Mouse (Mus musculus) T-helper 2 cell (primary cell): ENCODE data around the gene Perp.

Experiments
- in situ Hi-C: fragments of 300-600 bp; cut with MboI, MseI; formaldehyde crosslinking; loops from one replicate; pipeline ENCODE4 v1.15.1; 2025; ENCODE audit warnings: high pct_unique_total_duplicates

Perp gene

DNA sequence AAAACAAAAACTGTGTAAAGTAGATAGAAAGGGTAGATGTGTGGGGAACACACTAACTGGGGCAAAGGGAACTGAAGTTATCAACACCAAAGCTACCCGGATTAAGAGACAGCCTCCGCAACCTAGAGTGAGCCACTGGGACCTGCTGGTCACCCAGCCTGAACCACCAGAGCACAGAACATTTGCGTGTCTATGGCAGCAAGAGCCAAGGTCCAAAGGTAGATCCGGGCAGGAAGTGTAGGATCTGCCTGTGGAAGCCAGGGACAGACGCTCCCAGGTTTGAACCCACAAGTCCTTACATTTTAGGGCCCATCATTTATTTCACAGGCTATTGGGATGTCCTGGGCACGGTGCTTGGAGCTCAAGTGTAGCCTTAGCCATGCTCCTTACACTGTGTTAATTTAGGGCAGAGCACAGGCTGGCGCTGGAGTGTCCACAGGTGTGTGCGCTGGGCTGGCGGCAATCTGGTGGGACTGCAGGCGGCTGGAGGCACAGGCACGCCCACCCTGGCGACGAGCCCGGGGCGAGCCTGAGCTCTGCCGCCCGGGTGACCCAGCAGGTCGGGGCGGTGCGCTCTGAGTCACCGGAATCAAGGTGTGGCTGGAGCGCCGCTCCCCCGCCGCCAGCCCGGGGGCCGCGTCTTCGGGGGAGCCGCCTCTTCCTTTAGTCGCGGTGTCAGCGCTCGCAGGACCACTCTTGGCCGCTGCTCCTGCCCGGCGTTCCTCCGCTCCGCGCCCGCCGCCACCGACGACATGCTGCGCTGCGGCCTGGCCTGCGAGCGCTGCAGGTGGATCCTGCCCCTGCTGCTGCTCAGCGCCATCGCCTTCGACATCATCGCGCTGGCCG lies at the start of gene Perp:
Gene Perp, plus strand, starts transcription at position 580 of the 846 bp plus-strand sequence.
- in situ Hi-C loops: loop anchor here (5.0 kb wide), 1 partner anchor 58 kb away; no protein-coding TSS in a partner anchor

DNA sequence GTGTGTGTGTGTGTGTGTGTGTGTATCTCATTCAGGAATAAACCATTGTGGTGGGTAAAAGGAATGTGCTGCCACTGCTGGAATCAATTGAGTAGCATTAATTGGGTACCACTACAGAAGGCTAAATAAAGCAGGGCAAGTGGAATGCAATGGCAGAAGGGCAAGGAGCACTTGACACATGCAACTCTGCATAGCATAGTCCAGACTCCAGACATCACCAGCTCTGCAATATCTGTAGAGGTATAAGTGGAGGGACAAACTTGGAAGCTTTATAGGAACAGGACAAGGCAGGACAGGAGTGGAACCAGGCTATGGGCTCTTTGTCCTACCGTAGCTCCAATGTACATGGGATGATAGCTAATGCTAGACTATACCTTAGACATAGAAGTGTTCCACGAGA lies 33.1 kb upstream of the Perp start:
- in situ Hi-C loops: loop anchor here (25.0 kb wide), 1 partner anchor 1851 kb away; no protein-coding TSS in a partner anchor

DNA sequence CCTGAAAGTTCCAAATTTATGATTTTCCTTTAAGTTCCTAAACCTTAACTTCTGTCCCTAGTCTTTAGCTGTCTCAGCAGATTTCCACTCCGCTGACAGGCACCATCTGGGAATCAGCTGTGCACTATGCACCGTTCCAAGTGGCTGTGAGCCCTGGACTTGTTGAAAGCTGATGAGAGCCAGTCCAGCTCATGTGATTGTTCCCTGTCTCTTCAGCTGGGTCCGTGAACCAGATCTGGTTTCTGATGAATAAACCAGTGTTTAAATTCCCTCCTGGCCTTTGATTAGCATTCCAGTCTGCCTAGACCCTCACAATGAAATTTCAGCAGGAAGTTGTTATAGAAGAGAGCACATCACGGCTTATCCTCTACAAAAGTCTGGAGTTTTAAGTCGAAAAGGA lies 28.3 kb upstream of the Perp start:
- in situ Hi-C loops: loop anchor here (25.0 kb wide), 1 partner anchor 1846 kb away; no protein-coding TSS in a partner anchor

DNA sequence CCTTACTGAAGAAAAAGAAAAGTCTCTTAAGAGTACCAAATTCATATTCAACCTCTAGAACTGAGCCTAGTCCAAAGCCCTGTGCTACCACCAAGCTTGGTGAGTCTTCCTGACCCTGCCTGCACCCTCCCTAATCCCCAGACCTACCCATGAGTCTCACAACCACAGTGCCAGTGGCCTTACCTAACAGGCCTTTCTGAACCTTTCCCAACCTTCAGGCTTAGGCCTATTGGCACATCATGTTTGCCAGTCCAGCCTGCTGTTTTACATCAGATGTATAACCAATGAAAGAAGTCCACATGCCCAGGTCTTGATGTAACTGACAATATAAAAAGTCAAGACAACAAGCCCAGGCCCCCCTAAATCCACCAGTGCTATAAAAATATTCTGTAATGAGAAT lies 19.7 kb upstream of the Perp start:
- in situ Hi-C loops: no loop called here

DNA sequence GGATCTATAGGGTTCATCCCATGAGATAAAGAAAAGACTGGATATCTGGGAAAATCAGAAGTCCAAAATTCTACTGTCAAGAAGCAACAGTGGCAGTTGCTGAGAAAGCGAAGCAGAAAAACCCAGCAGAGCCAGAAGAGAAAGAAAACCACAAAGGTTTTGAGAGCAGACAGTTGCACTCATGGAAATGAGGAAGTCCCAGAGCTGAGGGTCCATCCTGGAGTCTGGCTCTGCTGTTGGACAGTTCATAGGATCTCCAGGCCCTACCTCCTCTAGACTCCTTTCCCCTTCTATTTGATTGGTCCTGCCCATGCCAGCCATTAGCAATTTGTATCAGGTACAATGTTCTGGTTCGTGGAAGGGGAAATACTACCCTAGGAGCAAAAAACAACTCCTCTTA lies 18.7 kb upstream of the Perp start:
- in situ Hi-C loops: no loop called here

DNA sequence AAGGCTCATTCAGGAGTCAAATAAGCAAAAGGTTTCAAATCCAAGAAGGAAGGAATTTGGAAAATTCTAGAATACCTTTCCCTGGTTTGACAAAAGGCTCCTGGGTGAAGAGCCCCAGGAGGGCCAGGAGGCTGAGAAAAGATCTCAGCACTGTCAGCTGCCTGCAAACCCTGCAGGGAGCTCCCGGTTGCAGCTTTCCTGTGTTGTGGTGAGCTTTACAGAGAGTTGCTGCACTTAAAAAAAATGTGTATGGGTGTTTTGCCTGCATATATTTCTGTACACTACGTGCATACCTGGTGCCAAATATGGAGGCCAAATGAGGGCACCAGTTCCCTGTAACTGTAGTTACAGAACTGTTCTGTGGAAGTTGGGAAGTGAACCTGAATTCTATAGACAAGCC lies 16.9 kb upstream of the Perp start:
- in situ Hi-C loops: no loop called here

DNA sequence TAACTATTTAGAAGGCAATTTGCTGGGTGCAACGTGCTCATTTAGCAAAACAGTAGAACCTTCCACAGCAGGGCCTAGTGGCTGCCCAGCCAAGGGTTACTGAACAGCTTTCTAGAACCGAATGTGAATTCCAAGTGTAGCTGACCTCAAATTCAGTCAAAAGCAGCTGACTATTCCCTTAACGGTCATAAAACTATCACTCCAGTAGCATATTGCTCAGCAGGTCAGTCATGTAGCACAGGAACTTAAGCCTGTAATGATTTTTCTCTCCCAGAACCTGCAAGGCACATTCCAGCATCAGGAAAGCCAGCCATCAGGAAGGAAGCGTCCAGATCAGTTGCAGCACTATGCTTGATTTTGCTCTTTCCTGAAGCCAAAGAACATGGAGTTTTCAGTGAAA lies 14.5 kb upstream of the Perp start:
- in situ Hi-C loops: no loop called here

DNA sequence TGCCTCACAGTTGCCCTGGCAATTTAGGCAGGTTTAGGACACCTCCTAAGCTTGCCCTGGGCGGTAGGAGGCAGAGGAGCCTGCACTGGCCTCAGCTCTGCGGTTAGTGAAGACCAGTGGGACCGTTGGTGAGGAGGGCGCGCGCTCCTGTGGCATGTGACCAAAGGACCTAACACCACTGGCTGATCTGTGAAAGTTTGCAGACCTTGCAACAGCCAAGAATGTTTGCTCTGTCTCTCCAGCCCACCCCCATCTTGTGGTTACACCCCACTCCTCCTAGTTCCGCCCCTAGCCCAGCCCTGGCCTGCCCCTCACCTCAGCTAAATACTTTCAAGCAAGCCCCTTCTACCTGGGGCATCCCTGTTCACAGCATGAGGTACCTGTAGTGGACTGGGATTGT lies 13.0 kb upstream of the Perp start:
- in situ Hi-C loops: no loop called here

DNA sequence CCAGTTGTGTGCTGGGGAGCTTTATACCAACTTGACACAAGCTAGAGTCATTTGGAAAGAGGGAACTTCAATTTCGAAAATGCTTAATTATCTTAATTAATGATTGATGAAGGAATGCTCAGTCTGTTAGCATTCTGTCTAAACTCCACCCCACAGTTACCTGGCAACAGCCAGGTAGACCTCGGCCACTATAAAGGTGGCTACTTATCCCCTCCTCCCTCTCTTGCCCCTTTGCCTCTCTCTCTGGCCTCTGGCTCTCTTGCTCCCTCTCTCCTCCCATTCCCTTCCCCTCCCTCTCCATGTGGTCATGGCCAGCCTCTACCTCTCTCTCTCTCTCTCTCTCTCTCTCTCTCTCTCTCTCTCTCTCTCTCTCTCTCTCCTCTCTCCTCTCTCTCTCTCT lies 10.4 kb upstream of the Perp start:
- in situ Hi-C loops: no loop called here

DNA sequence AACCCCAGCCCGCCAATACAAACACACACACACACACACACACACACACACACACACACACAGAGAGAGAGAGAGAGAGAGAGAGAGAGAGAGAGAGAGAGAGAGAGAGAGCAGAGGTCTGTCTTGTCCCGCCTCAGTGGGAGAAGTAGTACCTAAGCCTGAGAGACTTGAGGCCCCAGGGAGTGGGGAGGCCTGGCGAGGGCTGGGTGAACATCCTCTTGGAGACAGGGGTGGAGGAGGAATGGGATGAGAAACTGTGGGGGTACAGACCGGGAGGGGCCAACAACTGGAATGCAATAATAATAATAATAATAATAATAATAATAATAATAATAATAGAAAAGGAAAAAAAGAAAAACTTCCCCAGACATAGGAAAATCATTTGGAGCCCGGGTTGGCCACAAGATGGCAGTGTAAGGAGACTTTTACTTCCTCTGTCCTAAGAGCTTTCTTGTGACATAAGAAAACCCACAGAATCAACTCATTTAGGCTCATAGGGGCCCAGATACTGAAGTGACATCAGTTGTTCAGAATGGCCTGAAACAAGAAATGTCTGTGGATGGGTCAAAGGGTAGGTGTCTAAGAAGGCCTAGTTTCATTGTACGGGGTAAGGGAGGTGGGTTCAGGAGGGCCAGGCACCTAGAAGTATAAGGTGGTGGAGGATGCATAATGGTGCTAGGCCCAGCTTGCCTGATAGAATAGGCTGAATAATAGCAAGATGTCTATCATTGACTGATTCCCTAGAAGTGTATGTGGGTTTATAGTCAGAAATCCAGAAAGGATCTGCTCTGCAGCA lies 8.9 kb upstream of the Perp start:
- in situ Hi-C loops: loop anchor here (5.0 kb wide), 1 partner anchor 36 kb away; no protein-coding TSS in a partner anchor

DNA sequence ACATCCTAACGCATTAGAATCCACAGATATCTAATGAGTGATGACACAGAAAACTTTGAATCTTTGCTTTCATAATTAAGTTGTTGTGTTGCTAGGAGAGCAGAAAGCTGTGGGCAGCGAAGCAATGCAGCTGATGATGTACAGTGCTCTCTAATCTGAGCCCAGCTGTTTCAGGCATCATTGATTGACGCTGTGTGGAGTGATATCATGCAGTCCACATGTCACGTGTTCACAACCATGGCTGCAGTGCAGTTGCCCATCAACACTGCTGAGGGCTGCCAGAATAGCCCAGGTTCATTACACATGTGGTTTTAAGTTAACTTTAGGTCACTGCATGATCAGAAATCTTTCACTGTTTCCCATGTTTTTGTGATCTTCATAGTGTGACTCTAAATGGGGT lies 5.3 kb upstream of the Perp start:
- in situ Hi-C loops: loop anchor here (5.0 kb wide), 1 partner anchor 33 kb away; no protein-coding TSS in a partner anchor

DNA sequence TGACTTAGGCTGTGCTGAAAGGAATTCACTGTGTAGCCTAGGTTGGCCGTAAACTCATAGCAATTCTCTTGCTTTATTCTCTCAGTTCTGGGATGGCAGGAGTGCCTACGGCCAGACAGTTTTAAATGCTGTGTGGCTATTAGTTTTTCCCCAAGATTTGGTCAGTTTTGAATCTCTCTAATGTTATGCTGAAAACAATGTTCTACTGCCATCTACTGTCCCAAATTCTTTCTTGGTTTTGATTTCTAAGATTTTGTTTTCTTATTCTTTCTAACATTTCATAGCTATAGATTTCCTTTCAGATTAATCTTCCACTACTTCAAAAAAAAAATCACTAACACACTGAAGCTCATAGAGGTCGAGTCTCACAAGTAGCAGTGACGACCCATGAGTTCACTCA lies 4.1 kb upstream of the Perp start:
- in situ Hi-C loops: loop anchor here (5.0 kb wide), 1 partner anchor 62 kb away; no protein-coding TSS in a partner anchor

DNA sequence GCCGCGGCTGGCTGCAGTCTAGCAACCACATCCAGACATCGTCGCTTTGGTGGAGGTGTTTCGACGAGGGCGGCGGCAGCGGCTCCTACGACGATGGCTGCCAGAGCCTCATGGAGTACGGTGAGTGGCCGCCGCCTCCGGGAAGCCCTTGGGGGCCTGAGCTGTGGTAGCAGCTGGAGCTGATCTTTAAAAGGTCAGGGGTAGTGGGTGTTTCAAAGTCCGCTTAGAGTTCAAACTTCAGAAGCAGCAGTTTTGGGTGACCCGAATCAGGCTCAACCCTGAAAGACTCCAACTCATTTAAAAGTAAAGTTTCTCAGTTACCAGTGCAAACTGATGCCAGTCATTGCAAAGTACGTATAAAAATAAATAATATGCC lies 455 bp downstream of the Perp start:
- in situ Hi-C loops: no loop called here

DNA sequence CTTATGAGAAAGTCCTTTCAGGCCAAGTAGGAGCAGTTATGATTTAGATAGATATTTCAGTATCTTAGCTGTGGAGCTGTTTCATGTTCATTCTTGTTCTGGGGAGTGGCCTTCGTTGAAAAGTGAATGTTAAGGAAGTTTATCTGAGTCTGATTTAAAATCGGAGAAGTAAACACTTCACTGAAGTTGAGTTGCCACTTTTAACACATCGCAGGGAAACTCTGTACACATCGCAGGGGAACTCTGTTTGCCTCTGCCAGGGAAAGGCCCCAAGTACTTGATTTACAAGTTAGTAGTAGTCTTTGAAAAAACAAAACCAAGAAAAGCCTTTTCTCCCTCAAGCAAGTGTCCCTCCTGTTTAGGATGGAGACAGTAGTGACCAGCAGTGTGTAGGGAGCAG lies 891 bp downstream of the Perp start:
- in situ Hi-C loops: no loop called here

DNA sequence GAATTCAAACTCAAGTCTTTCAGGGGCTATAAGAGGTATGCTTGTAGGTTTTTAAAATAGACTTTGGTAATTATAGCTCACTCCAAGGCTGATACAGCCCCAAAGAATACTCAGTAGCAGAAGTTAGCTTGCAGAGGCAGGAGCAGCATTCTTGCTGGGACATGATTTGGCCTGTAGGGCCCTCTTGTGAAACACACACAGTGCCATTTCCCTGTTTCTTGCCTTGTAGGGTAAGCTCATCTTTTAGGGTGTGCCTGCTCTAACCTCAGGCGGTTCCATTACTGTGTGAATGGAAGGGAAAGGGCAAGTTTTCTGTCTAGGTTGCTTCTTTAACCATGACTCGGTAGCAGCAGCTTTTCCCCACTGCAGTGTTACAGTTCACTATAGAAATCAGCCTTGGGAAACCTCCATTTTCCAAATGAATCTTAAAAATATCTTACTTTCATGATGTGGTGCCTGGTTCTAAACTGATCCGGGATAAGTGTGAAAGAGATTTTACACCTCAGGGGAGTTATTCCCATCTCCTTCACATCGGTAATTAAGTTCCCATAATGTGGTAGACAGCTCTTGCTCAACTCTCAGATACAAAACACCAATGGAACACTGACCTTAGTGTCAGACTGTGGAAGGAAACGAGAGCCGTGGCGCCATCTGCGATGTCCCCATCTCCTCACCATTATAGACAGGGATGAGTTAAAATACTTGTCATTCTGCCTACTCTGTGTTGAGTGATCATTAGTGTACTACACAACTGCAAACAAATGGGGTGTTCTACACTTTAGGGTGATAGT lies 1.8 kb downstream of the Perp start:
- in situ Hi-C loops: no loop called here

DNA sequence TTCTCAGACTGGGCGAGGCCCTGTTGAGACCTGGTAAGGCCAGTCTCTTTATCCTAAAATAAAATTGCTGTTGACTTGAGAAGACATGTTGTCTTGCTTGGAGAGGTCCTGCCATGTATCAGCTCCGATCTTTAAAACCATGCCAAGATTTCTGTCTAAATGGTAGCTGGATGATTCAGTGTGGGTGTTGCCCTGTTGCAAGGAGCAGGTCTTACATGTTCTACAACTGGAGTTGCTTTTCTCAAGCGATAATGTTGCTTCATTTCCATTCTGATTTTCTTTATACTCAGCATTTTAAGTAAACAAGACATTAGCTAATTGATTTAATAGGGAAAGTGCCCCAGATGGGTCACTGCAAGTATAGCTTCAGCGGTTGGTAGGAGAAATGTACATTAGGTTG lies 5.4 kb downstream of the Perp start:
- in situ Hi-C loops: no loop called here

DNA sequence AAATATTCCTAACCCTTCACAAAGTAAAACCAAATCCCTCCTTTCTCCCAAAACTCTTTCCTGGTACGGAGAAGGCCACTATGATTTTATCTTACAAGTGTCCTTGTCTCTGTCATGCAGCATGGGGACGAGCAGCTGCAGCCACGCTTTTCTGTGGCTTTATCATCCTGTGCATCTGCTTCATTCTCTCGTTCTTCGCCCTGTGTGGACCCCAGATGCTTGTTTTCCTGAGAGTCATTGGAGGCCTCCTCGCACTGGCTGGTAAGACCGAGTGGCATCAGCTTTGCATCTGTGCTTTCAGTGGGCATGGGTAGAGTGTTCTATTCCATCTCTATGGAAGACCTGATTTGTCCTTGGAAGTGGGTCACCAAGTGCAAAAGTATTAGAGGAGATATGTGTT lies 8.6 kb downstream of the Perp start:
- in situ Hi-C loops: no loop called here

DNA sequence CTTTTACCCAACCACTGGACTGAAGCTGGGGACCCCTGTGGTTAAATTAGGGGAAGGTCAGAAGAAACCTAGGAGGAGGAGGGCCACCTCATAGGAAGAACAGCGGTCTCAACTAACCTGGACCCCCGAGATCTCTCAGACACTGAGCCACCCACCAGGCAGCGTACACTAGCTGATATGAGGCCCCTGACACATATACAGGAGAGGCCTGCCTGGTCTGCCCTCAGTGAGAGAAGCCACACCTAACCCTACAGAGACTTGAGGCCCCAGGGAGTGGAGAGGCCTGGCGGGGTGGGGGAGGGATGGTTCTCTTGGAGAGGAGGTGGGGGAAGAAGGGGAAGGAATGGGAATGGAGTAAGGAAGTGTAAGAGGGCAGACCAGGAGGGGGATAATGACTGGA lies 12.4 kb downstream of the Perp start:
- in situ Hi-C loops: no loop called here

DNA sequence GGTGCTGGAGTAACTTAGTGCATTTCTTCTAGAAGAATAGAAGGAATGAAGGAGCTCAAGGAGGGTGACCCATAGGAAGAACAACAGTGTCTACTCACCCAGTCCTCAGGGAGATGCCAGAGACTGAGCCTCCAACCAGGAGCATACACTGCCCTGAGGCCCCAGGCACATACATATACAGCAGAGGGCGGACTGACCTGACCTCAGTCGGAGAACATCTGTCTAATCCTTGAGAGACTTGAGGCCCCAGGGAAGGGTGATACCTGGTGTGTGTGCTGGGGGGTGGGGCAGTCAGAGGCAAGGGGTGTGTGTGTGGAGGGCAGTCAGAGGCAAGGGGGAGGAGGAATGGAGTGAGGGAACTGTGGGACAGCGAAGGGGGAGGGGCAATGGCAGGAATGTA lies 14.8 kb downstream of the Perp start:
- in situ Hi-C loops: no loop called here

DNA sequence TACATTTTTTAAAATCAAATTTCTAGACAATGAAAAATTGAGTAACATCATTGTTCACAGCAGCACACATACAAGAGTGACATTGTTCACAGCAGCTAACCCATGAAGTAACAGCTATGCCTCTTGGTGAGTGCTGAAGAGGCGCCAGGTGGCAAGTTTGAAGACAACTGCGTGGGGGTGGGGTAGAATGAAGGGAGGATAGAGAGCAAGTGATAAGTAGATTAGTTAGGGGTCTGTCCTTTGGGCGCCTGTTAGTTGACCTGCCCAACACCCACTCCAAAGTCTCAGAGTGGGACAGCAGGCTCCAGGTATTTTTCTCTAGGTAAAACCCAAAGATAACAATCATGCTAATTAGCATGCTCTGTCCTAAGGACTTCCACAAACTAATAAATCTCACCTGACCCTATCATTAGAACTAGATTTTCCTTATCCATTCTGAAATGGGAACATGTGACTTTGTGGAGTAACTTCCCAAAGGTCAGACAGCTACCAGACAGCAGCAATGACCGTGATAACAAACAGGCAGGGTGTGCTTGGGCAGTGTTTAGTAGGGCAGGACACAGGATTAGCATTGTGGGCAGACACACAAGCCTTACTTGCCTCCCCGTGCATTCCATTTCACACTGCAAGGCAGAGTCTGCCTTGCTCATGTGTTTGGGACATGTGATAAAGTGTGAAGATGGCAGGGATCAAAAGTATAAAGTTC lies 15.5 kb downstream of the Perp start:
- in situ Hi-C loops: no loop called here

DNA sequence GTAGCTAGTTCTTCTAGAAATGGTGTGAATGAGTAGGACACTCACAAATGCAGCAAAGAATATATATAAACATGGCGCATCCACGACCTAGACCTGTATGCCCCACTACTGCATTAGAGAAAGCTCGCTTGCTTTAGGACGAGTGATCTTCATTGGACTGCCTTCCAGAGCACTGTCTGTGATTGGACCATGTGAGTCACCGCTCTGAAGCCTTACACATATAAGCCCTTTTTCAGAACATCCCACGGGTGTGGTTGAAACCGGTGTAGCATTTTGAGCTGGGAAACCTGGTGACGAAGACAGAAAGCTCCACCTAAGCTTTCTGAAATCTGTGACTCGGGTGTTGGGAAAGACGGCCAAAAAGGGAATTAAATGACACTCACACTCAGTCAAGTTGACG lies 16.0 kb downstream of the Perp start:
- in situ Hi-C loops: no loop called here
